Mouse (Mus musculus): ENCODE results near the gene Fam72a.

The Fam72a gene

DNA sequence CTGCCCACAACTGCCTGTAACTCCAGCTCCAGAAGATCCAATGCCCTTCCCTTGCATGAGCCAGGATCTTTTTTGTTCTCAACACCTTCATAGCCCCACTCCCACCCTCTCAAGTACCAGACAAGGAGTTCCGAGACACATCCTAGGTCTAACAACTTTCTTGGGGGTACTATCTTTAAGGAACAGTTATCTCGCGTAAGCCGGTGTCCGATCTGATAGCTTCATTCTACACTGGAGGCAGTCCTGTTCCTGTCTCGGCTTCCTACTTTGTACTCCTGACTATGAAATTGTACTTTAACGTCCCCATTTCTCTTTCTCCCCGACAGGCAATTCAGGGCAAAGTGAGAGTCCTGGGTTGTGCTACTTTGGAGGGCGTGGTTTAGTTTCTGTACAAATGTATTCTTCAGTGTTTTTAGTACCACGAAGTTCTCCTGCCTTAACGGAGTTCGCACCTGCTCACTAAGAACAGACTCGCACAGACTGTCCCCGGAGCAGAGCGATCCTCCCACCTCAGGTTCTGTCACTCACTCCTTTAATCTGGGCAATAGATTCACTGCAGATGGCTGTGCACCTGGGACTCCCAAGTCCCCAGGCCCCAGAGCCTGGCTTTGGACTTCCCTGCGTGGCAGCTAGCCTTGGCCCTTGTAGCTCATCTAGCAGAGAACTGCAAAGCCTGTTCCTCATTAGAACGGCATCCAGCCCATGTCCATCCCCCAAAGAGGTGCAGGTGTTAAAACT lies 51.4 kb downstream of the Fam72a start:
- DNase-seq (ENCODE audit: low spot score), result no peak

DNA sequence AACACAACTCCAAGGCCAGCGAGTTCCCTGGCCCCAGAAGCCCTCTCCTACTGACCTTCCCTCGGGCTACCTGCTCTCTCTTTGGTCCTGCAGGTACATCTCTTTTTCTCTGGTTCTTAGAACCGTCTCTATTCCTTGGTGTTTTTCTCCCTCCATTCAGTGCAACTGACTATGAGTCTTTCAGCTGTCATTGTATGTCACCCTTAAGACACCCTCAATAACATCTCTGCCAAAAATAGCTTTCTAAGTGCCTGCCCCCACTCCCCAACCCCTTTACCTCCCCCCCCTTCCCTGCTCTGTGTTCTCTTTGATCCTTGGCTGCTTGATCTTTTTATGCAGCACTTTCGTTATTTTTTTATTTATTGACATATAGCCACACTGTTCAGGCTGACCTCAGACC lies 52.7 kb downstream of the Fam72a start:
- no peak for DNase-seq (ENCODE audit: low spot score)

DNA sequence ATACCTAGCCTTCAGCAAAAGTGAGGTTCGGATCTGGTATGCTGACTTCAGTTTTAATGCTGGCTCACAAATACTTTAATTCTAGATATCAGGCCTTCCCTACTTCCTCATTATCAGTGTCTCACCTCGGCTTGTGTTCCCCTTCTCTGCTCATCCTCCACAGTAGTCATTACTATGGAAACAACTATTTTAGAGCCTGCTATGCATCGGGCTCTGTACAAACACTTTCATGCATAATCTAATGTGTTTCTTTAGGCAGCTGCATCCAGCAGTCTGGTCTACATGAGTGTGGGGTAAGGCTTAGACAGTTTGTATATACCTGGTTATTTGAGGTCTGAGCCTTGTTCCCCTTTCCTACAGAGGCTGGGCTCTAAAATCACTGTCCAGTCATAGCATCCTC lies 55.9 kb downstream of the Fam72a start:
- DNase-seq (ENCODE audit: low spot score), result no peak

DNA sequence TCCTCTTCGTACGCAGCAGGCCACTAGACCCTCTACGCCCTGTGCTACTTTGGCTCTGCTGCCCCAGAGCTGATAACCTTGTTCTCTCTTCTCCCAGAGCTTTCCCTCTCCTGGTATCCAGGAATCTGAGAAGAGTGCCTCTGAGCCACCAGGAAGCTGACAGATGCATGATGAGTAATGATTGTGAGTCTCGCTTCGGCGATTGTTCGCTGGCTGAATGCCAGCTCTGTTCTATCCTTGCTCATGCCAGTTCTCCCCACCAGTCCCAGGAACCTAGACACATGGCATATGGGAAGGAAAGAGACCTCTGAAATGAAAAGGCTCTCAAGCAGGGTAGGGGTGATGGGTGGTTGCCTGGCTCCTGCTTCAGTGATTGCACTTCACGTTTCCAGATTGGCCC lies 59.1 kb downstream of the Fam72a start:
- no peak for DNase-seq (ENCODE audit: low spot score)
